Mouse (Mus musculus): ENCODE measurements around the gene Minos1.

Gene Minos1

DNA sequence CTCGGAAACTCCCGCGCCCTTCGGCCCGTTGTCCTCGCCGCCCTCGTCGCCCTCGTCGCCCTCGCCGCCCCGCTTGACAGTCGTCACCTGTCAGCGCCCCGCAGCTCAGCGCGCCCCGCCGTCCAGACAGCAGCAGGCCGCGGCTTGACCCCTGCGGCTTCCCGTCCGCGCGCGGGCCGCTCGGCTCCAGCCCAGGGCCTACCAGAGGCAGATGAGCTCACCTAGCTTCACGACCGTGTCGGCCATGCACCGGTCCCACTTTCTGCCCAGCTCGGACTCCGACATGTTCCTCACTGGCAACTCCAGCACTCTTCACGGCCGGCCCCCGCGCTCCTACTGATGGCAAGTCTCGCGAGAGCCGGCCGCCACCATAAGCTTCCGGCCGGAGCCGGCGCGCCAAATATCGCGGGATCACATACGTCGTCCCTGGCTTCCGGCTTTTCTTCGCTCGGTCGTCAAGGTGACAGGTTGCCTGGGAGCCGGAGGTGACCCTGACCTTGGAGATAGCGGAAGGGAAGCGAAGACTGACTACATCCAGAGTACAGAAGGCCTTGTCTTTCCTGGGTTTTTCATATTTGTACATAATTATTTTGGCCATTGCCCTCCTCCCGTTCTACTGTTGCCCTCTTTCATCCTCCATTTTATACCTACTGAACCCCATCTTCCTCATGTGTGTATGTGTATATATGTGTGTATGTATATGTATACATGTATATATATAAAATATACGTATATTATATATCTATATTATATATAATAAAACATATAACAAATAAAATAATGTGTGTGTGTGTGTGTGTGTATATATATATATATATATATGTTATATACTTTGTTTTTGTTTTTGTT, at the start of gene Minos1:
Gene Minos1, minus strand, starts transcription at position 413 of the 849 bp plus-strand sequence.
- DNase-seq (ENCODE audit: low spot score): peak; percentile 98

DNA sequence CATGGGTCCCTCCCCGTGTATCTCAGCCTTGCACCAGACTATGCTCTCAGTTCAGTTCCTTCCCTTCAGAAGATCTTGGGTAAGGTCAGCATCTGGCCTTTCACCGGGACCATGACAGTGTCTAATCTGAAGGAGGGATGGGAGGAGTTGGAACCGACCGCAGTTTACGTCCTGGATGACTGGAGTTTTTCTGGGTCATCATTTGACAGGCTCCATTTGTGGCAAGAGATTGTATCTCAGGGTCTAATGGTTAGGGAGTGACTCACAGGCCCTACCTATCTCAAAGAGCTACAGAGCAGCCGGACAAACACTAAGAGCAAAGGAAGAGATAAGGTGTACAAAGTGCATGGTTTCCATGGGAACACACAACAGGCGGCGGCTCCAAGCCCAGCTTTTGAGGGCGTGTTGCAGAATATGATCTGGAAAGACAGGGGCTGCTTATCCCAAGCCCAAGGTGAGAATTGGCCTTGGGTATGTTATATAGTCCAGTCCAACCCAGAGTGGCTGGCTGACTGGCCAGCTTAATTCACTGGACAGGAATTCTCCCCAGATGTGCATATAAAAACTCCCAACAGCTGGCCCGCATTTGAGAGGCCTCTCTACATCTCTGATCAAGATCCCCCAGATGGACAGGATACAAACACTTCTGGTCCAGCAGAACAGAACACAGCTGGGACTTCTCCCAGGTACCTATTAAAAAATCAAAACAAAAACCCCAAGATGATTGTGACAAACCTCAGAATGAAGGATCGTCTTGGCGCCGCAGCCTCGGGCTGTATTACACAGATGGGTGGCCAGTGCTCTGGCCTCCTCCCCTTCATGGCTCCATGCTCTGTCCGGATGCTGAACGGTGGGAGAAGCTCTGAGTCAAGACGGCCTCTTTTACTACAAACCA, 49.1 kb upstream of the Minos1 start:
- peak; percentile 37 for DNase-seq (ENCODE audit: low spot score)

DNA sequence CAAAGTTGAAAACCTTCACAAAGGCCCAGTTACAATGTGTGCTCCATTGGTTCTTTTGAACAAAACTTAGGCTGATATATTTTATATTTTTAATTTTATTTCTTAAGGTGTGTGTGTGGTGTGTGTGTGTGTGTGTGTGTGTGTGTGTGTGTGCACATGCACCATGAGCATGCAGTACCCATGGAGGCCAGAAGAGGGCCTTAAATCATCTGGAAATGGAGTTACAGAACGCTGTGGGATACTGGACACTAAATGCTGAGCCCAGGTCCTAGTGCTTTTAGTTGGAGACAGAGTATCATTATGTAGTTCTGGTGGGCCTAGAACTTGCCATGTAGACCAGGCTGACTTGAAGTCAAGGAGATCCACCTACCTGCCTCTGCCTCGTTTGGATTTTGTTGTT, 48.3 kb upstream of the Minos1 start:
- no peak for DNase-seq (ENCODE audit: low spot score)

DNA sequence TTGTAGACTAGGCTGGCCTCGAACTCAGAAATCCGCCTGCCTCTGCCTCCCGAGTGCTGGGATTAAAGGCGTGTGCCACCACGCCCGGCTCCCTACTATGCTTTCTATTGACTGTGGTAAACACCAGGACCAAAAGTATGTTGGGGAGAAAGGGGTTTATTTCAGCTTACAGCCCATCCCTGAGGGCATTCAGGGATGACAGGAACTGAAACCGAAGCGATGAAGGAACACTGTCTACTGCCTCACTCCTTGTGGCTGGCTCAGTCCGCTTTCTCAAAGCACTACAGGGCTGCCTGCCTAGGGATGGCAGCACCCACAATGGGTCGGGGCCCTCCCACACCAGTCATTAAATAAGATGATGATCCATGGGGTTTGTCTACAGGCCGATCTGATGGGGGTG, 47.5 kb upstream of the Minos1 start:
- no peak for DNase-seq (ENCODE audit: low spot score)

DNA sequence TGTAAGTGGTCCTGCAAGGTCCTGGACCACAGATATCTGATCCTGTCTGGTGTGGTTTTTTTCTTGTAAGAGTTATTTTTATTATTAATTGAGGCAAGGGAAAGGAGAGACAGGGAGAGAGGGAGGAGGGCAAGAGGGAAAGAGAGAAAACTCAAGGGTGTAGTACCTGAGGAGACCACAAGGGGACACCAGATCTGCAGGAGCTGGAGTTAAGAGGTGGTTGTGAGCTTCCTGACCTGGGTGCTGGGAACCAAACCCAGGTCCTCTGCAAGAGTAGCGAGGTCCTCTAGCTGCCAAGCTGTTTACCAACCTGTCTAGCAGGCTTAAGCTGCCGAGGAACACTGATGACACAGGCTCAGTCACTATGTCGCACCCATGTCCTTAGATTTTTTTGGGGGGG, 47.0 kb upstream of the Minos1 start:
- DNase-seq (ENCODE audit: low spot score): no peak

DNA sequence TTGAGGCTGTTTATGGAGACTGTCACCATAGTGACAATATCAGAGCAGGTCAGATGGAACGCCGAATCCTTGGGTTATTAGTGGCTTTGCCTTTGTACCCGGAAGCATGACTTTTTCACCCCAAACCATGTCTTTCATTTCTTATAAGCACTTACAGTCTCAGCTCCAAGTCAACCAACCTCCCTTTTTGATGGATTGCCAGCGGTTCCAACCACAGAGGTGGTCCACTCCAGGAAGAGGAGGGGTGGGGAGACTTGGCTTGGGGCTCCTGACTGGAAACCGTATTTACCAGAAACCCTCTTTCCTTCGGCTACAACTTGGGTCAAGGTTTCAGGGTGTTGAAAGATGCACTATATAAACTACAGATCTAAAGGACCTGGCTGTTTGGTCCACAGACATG, 45.1 kb upstream of the Minos1 start:
- DNase-seq (ENCODE audit: low spot score): no peak

DNA sequence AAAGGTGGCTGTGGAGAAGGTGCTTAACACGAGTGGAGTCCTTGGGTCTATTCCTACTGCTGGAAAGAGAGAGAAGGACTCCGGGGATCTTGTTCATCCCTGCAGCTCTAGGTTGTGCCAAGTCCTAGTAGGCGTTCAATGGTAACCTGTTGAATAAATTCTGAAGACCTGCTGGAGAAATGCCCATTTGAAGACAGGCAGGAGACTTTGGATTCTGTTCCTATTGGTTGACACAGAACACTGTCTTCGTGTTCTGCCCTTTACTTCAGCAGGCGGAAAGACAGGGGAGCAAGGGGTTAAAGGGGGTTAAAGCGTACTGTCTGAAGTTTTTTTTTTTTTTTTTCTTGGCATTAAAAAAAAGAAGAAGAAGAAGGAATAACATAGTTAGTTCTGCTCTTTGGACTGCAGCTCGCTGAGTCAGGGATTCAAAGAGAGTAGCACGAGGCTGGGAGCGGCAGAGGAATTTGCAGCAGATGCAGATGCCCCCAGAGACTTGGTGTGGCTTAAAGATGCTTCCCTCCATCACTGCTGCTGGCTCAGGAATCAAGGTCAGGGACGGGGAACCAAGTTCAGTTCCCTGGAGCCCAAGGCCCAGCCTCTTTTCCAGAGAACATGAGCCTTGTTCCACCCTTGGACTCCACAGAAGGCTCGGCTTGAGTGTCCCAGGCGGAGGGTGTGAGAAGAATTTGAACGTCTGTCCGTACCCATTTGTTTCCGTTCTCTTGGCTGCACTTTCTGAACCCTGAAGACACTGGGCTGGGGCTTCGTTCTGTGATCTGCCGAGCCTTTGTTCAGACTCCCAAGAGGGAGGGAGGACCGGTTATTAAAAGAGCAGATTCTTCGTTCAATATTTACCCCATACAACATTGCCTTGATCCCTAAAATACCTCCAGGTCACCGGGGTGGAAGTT, 44.4 kb upstream of the Minos1 start:
- DNase-seq (ENCODE audit: low spot score): no peak

DNA sequence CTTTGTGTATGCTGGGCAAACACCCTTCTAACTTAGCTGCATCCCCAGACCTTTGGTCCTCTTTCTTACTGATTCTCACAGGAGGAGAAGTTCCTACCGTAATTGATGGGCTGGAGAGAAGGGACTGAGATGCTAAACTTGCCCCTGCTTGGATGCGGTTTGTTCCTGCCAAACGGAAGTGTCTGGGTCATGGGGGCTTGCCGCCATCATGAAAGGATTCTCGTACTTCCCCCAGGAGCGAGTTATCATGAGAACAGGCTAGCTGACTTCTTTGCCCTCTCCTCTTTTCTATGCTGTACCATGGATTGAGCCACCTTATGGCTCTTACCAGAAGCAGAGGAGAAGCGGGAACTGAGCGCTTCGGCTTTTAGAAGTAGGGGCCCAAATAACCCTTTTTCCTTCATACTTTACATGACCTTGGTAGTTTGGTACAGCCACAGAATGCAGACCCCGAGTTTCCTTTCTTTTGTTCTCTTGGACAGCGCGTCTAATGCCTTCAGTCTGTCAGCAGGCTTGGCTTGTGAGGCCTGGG, 38.9 kb upstream of the Minos1 start:
- no peak for DNase-seq (ENCODE audit: low spot score)

DNA sequence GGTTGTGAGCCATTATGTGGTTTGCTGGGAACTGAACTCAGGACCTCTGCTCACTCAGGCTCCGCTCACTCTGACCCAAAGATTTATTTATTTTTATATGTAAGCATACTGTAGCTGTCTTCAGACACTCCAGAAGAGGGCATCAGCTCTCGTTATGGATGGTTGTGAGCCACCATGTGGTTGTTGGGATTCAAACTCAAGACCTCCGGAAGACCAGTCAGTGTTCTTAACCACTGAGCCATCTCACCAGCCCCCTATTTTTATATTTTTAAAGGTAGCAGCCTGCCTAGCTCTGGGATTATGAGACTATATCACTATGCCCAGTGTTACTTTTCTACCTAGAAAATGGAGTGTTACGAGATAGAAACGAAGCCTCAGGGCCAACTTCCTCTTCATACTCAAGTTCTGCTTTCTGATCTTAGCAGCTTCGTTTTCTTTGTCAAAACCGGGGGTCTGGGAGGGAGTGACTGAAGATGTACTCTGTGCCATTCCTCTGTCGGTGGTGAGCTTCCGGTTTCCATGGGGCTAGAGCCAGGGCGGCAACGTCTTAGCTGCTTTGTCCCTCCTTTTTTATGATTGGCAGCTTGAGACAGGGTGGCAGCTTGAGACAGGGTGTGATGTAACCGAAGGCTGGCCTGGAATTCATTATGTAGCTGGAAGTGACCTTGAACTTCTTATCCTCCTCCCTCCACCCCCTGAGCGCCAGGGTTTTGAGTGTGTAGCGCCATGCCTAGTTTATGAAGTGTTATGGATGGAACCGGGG, 38.3 kb upstream of the Minos1 start:
- no peak for DNase-seq (ENCODE audit: low spot score)

DNA sequence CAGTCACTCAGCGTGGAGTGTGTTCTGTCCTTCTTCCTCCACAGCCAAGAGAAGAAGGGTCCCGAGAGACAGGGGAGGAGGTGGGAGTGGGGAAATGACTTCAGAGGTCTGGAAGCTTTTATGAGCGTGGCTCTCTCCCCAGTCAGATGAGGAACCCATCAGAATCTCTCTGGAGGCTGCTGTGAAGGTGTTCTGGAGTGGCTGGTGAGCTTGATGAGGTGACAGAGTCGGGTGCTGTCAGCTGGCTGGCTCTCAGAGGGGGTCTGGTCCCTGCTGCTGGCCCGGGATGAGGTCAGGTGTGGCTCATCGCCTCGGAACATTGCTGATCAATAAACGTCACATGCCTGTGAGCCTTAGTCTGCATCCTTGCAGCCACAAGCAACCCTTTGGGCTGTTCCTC, 36.2 kb upstream of the Minos1 start:
- no peak for DNase-seq (ENCODE audit: low spot score)

DNA sequence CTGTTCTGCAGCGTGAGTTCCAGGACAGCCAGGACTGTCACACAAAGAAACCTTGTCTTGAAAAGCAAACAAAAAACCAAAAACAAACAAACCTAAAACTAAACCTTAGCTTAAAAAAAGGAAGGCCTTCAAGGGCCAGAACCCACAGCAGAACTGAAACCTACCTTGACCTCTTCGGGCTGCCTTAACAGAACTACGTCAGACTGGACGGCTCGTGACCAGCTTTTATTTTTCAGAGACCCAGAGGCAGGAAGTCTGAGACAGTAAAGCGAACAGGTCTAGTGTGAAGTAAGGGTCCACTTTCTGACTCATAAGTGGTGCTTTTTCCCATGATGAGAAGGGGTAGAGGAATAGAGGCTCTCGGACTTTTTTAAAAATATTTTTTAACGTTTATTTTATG, 35.3 kb upstream of the Minos1 start:
- DNase-seq (ENCODE audit: low spot score): no peak

DNA sequence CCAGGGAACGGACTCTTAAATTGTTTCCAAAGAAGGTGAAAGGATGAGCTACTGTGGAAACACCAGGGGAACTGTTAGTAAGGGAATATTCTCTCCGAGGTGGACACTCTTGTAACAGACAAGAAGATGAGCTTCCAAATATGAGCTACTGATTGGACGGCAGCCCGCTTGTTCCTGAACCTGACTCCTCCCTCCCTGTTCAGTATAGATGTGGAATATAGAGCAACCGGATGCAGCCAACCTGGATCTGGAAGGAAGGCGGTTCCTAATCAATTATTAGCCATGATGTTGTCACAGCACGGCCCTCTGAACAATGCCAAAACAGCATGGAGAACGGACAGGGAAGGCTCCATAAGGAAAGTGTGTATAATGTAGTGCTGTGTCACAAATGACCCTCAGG, 34.3 kb upstream of the Minos1 start:
- DNase-seq (ENCODE audit: low spot score): no peak

DNA sequence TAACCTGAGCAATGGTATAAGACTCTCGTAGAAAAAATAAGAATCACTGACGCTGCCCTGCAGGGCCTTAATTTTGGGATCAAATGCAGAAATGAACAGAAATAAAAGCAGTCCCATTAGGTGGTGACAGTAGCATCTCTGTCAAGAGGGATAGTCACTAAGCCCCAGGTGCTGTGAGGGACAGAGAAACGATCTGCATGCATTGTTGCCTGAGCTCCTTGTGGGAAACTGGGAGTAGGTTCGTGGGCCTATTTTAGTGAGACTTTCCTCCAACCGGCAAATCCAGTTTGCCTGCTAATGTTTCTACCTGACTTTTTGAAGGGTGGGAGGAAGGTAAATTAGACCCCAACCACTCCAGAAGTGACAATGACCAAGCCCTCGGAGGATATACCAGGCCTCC, 33.2 kb upstream of the Minos1 start:
- no peak for DNase-seq (ENCODE audit: low spot score)

DNA sequence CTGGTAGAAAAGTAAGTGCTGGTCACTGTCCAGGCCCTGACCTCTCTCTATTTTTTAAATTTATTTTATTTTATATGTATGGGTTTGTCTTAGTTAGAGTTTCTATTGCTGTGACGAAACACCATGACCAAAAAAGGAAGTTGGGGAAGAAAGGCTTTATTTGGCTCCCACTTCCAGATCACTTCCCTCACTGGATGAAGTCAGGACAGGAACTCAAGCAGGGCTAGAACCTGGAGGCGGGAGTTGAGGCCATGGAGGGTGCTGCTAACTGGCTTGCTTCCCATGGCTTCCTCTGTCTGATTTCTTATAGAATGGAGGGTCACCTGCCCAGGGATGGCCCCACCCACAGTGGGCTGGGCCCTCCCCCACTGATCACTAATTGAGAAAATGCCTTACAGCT, 30.2 kb upstream of the Minos1 start:
- DNase-seq (ENCODE audit: low spot score): no peak

DNA sequence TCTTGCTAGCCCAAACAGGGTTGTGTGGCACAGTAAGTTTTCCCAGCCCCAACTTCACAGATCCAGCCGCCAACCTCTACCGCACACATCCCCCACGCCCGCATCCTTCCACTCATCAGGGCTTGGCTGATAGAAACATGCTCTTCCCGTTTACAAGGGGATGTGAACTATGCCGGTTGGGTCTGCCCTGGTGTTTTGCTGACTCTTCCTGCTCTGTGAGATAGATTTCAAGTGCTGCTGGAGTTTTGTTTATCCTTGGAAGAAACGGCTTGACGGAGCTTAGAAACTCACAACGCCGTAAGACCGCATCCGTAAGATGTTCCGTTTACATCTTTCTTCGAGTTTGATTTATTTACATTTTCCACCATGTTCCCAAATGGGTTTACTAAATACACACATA, 27.4 kb upstream of the Minos1 start:
- no peak for DNase-seq (ENCODE audit: low spot score)

DNA sequence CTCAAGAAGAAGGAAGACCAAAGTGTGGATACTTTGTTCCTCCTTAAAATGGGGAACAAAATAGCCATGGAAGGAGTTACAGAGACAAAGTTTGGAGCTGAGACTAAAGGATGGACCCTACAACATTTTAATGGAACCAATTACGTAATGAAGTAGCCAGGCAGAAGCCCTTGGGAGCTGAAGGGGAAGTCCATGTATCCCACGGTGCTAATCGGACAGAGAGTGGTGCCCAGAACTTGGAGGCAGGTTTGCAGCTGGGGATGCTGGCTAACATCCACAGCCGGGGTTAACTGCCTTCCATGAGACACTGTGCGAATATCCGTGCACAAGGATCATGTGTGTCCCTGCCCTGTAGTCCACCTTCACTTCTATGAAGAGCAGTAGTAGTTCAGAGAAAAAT, 25.6 kb upstream of the Minos1 start:
- no peak for DNase-seq (ENCODE audit: low spot score)

DNA sequence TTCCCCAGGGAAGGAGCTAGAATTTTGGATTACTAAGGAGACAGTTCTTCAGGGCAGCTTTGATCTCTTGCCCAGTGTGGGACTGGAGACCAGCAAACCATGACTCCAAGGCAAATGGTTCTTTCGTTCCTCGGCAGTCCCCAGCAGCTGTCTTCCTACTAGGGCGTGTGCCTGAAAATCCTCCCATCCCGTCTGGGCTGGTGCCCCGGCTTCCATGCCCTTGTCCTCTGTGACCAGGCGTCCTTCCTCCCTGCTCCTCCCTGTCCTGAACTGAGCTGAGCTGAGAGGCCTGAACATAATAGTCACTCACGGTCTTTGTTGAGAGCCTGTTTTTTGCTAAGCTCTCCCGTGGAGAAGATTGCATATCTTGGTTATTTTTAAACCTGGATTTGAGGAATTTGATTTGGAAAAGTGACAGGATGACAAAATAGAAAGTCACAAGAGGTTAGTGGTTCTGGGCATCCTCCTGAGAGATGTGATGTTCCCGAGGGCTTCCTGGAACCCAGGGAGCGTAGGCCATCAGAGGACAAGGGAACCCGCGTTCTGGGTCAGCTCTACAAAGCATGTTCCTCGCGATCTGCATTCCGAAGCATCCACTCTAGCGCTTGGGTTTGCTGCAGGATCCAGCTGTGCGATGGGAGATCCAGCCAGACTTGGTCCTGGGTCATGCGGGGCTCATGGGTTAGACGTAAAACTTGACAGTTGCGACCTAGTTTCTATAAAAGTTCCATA, 23.8 kb upstream of the Minos1 start:
- no peak for DNase-seq (ENCODE audit: low spot score)

DNA sequence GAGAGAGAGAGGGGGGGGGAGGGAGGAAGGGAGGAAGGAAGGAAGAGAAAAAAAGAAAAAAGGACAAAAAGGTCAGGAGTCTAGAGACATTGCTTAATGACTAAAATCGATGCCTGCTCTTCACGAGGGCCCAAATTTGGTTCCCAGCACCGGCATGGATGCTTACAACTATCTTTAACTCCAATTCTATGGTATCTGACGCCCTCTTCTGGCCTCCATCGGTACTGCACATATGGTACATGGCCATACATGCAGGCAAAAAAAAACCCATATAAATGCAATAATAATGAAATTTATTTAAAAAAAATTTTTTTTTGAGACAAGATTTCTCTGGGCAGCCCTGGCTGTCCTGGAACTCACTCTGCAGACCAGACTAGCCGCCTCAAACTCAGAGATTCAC, 20.5 kb upstream of the Minos1 start:
- no peak for DNase-seq (ENCODE audit: low spot score)

DNA sequence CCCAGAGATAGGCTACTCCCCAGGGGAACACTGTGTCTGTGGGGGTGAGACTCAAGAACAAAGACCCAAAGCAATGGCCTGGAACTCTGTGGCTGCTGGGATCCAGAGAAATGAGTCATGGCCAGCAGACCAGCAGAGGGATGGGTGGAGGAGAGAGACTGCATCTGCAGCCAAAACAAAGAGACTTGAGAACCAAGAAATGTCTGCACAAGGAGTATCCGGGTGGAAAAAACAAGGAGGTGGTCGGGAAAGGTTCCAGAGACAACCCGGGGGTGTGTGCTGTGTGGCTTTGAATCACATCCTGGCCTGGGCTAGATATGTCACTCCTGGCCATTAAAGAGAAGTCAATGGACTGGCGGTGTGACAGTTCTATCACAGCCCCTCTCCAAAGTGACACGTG, 15.8 kb upstream of the Minos1 start:
- DNase-seq (ENCODE audit: low spot score): peak; percentile 20

DNA sequence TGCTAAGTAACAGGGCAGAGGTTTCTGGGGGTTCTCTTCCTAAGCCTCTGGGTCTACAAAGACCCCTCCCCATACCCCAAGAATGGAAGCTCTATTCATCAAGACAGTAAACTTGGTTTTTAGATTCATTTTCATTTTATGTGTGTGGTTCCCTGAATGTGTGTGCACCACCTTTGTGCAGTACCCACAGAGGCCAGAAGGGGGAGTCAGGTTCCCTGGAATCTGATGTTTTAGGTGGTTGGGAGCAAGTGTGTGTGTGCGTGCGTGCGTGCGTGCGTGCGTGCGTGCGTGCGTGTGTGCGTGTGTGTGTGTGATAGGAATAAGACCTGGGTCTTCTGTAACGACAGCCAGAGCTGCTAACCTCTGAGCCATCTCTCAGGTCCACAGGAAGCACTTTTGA, 14.2 kb upstream of the Minos1 start:
- no peak for DNase-seq (ENCODE audit: low spot score)

DNA sequence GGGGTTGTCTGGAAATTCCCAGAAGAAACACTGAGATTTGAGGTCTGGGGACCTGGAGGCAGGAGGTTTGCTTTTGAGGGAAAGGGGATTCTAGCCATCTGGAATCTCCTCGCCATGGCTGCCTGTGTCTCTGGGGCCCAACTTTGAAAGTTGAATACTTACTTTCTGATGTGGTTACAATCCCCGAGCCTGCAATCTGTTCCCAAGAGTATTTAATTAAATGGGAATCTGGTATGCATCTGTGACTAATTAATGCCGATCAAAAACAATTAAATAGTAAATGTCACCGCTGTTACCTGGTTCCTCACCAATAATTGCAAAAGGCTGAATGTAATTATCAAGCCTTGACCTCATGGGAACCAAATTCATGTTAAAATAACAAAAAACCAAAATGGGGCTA, 13.7 kb upstream of the Minos1 start:
- DNase-seq (ENCODE audit: low spot score): no peak

Measured in urinary bladder, postnatal 25 days (tissue).